Mouse (Mus musculus): ENCODE results near the gene Wipf1.

Wipf1 gene

DNA sequence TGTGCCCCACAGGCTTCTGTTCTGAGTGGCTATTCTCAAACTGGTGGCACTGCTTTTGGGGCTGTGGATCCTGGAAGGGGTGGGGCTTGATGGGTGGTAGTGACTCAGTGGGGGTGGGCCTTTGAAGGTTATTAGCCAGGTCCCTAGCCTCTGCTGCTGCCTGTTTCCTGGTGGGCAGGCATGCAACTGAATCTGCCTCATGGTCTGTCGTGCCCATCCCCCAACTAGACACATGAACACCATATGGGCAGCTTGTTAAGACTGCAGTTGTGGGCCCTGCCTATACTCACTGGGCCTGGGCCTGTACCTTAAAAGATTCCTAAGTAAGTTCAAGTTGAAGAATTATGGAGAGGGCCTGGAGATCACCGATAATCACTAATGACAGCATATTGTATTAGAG lies 16.0 kb upstream of the Wipf1 start:
- no peak for DNase-seq (ENCODE audit: low spot score in 2 of 2)

DNA sequence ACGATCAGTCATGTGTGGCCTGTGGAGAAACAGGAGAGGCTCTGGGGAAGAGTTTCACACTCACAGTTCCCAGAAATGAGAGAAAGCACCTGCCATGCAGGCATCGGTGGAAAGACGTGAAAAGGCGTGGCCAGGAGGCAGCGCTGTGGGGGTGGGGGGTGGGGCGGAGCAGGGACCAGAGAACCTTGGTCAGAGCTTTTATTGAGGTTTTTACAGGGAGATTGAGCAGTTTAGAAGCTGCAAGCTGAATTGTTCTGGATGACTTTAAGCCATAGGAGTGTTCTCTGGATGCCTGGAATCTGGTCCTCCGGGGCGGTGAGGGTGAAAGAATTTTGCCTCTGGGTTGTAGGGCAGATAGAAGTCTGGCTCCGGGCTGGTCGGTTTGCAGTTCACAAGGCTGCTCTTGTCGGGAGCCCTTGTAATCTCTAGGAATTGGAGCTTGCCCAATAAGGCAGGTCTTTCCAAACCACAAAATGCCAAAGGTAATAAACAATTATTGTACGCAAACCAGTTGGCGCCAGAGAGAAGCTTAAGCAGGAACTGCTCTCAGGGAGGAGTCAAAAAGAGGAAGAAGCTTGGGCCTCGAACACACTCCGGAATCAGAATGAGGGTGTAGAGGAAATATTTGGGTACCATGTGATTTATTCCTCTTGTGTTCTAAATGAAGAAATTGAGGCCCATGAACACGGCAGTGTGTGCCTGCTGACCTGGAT lies 11.1 kb upstream of the Wipf1 start:
- DNase-seq (ENCODE audit: low spot score in 2 of 2) = peak in 1 of 2 experiments; percentile 31

DNA sequence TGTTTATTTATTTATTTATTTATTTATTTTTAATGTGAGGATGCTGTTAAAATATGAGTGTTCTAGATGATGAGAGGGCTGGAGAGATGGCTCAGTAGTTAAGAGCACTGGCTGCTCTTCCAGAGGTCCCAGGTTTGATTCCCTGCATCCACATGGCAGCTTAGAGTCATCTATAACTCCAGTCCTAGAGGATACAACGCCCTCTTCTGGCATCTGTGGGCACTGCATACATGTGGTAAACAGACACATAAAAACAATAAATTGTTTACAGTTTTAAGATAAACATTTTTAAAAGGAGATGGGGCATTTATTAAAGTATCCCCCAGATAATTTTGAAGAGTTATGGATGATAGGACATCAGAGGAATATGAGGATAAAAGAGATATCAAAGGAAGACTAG lies 10.2 kb upstream of the Wipf1 start:
- DNase-seq (ENCODE audit: low spot score in 2 of 2) = no peak

DNA sequence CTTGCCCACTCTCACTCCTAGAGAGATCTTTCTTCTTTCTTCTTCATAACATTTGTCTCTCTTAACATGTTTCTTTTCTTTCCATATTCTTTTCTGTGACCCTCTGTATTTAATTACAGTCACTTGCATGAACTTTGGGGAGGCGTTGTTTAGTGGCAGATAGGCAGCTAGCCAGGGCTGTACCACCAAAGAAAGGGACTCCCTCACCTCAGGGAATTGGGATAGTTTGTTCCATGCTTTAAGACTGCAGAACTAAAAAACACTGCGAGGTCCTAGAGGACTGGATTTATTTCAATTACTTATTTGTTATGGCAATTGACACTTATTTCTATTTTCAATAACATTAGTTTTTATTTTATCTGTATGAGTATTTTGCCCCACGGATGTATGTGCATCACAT lies 9.6 kb upstream of the Wipf1 start:
- no peak for DNase-seq (ENCODE audit: low spot score in 2 of 2)

DNA sequence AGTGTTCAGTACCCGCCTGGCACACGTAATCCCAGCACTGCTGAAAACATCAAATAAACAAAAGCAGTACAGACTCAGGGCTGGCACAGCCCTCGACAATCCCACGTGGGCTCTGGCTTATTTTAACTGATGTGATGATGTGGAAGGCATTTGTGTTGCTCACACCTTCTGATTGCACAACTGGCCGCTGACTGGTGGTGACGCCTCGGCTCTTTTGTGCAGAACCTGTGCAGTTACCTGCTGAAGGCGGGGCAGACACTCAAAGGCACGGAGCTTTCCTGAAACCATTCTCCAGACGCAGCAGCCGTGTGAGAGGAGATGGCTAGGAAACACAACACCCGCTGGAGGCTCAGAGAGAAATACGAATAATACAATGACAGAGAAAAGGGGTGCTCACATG lies 9.1 kb upstream of the Wipf1 start:
- DNase-seq (ENCODE audit: low spot score in 2 of 2) = no peak

DNA sequence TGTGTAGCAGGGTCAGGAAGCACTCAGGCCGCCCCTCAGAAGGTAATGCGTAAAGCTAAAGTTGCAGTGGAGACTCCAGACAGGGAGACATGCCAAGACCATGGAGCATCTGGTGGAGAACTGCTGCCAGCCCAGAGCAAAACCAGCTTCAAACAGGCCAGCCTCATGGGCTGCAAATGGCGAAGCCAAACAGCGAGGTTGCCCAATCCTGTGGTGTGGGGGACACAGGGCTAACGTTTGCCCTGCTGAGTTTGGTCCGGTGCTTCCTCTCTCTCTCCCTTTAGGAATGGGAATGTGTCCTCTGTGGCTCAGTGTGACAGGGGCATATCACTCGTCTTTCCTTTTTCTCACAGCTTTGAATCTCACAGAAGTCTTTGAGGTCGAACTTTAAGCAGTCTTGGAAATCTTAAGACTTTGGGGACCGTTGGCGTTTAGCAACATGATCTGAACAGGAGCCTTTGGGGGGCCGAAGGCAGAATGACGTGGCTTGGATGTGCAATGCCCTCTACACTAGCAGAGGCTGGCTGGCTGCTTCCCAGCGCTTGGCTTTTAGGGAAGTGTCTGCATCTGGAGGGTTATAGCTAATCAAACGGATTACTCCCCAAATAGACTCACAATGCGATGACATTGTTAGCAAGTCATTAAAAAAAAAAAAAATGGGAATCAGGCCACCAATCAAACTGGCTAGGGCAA lies 6.7 kb upstream of the Wipf1 start:
- no peak for DNase-seq (ENCODE audit: low spot score in 2 of 2)

DNA sequence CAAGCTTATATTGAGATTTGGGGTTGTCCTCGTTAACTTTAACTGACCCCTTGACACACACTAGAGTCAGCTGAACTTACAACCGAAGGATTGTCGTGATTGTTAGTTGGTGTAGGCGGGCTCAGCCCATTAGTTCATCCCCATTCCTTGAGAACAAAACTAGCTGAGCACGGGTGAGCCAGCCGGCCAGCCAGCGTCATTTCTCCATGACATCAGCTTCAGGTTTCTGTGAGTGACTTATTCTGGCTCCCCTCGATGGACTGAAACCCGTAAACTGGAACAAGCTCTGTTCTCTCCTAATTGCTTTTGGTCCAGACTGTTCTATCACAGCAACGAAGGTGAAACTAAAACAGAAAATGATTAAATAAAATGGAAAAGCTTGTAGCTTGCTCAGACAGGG lies 5.2 kb upstream of the Wipf1 start:
- no peak for DNase-seq (ENCODE audit: low spot score in 2 of 2)

DNA sequence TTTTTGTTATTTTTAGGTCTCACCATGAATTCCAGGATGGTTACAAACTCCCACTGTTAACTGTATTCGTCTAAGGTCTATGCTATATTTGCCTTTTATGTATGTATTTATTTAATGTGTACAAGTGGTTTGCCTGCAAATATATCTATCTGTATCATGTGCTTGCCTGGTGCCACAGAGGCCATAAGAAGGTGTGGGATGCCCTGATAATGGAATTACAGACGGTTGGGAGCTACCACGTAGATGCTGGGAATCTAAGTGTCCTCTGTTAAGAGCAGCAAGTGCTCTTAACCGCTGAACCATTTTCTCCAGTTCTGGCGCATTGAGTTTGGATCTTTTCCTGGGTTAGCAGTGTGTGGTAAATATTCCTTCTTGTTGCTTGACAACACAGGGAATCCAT lies 953 bp upstream of the Wipf1 start:
- DNase-seq (ENCODE audit: low spot score in 2 of 2) = no peak

DNA sequence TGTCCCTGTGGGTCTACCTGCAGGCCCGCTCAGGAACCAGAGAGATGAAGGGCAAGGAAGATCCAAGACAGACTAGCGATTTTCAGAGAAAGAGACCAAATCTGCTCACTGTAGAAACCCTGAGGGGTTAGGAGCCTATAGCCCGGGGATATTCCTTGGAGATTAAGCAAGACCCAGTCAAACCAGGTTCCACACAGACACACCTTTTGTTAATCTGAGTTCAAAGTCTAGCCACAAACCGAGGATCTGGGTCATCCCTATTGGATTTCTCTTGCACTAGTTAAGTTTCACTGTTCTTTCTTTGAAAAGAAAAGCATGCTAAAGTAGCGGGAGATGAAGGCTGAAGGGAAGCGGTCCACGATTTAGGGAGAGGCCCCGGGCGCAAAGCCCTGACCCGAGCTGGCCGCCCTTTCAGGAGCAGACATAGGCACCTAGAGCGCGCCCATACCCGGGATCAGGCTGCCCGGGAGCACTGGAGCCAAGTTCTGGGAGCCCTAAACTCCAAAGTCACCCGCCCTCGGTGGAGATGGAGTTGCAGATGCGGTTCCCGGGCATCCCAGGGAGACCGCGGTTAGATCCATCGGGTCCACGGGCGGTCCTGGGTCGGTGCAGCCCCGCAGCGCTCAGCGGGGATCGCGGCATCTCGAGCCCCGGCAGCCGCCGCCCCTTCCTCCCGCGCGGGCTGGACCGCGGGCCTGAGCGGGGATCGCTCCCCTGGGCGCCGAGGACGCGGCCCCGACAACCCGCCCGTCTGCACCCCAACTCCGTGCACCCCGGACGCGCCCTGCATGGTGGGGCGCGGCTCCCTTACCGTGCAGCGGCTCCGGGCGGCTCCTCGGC lies 798 bp downstream of the Wipf1 start:
- peak in 1 of 2 experiments; percentile 63 for DNase-seq (ENCODE audit: low spot score in 2 of 2)

DNA sequence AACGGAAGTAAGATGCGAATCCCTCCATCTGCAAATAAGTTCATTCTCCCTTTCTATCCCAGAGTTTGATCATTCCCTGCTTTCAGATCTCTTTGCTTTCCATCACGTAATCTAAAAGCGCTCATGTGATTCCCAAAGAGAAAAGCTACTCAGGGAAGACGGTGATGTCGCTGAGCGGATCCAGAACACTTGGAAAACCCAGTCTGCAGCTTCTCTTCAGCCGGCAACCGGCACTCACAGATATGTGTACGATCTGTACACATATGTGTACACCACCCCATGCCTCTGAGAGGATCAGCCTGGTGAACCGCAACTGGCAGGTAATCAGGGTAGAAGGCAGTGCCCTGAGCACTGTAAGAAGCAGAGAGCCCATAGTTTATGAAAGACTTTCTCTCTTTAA lies 1.6 kb downstream of the Wipf1 start:
- DNase-seq (ENCODE audit: low spot score in 2 of 2) = no peak

DNA sequence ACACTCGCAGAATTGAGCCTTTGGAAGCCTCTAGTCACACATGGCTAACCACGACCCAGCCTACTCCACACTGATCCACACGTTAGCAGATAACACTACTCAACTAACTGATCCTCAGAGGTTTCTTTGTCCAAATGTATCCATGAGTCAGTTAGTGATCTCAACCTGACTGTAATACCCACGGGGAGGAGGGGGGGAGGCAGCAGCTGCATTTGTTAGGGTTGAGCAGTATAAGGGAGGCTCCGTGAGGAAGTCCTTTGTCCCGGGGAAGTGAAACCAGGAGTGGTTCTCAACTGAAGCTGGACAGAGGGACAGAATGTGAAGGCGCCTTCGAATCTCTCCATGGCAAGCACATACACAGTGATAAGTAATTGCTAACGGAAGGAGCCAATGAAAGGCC lies 2.8 kb downstream of the Wipf1 start:
- DNase-seq (ENCODE audit: low spot score in 2 of 2) = no peak

DNA sequence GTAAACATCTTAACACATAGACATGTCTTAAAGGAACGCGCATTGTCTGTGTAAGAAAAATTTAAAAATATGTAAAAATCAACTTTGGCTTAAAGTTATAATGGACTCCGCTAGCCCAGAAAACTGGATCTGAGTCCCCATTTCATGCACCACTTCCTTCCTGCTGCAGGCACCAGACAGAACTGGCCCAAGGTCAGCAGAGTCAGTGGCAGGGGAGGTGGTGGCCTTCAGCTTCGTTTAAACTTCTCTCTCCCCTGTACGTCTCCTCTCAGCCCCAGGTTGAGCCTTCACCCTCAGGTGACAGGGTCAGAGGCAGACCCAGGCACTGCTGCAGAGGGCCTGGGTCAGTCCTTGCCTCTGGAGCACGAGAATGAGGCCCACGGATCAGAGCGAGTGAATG lies 6.6 kb downstream of the Wipf1 start:
- DNase-seq (ENCODE audit: low spot score in 2 of 2) = no peak

DNA sequence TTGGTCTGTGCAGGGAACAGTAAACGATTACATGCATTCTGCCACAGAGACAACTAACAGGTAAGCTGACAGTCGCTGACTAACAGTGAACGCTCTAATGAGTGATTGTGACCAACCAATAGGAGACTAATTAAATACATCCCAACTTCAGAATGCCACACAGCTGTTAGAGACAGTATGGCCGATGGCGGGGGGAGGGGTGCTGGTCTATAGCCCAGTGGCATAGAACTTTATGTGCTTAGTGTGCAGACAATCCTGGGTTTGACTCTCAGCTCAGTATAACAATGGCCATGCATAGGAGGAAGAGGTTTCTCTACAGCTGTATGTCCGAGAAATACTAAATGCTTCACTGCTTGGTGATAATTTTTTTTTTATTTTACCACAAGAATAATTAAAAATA lies 7.2 kb downstream of the Wipf1 start:
- DNase-seq (ENCODE audit: low spot score in 2 of 2) = no peak

DNA sequence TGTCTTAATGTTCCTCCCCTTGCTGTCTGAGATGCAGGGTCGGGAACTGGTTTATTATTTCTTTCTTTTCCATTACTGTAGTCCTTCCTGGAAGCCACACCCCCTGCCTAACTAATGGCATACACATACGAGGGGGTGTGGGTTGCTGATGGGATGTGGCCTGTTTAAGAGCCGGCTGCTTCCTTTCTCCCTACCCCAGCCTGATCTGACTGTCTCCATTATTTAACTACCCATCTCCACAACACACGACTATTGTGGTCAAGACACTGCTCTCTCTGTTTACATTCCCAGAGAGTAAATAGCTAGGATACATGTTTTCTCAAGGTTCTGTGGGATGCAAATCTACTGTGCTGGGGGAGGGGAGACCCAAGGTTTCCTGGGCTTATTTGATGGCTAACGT lies 7.8 kb downstream of the Wipf1 start:
- DNase-seq (ENCODE audit: low spot score in 2 of 2) = no peak

DNA sequence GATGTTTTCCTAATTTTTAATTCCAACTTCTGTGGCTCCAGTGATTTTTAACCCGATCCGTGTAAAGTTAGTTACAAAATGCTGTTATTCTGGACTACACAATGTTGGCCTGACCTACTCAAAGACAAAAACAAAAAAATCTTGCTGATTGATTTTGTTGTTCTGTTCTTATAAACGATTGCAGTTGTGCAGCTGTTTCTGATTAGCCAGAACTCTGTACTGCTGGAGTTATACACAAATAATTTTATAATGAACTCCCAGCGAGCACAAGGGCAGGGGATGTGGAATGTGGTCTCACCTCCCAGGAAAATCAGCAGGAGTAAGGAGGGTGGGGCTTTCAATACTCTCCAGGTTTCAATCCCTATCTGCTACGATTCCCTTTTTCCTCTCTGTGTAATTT lies 10.6 kb downstream of the Wipf1 start:
- no peak for DNase-seq (ENCODE audit: low spot score in 2 of 2)

DNA sequence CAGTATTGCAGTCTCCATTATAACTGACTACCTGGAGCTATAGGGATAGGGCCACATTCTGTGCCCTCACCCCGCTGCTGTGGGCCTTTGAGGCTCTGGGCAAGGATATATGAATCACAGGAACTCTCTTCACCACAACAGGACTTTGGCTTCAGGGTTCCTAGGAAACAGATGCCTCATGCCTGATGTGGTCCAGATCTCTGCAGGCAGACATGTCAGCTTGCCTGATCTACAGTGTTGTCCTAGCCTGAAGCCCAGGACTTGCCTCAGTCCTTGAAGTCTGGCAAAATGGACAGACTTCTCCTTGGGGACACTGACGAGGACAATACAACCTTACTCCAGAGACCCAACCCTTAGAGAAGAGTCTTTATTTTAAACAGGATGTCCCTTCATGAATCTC lies 11.2 kb downstream of the Wipf1 start:
- DNase-seq (ENCODE audit: low spot score in 2 of 2) = no peak

DNA sequence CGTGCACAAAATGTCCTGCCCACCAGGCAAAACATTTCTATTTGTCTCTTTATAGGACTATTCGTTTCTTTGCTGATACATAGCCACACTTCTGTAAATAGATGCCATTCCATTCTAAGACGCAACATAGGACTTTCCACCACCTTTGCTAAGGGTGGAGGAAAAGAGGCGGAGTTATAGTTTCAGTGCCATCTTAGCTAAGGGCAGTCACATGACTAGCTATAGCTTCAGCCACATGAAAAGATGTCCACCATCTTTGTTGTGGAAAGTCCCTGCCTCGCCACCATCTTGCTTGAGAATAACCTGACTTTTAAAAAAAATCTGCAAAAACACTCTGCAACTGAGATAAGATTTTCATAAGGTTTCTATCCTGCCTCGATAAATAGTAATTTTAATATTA lies 15.4 kb downstream of the Wipf1 start:
- DNase-seq (ENCODE audit: low spot score in 2 of 2) = no peak

DNA sequence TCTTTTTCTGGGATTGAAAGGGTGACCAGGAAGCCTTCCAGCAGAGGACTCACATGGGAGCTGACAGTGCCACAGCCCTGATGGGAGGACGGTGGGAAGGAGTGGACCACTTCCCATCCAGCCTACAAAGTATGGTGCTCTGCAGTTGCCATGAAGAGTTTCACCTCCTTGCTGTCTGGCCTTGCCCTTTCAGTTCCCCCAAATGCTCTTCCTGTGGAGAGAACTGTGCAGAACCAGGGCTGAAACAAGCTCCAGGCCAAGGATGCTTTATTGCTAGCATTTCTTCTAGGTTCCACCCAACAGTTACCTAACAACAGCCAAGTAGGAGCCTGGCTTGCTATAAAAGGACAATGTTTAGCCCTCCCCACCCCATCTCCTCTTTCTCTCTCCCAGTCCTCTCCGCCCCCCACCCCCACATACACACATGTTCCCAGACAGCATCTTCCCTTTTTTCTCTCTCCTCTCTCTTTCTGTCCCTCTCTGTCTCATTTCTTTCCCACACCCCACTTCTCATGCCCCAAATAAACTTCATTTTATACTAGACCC lies 16.3 kb downstream of the Wipf1 start:
- no peak for DNase-seq (ENCODE audit: low spot score in 2 of 2)

DNA sequence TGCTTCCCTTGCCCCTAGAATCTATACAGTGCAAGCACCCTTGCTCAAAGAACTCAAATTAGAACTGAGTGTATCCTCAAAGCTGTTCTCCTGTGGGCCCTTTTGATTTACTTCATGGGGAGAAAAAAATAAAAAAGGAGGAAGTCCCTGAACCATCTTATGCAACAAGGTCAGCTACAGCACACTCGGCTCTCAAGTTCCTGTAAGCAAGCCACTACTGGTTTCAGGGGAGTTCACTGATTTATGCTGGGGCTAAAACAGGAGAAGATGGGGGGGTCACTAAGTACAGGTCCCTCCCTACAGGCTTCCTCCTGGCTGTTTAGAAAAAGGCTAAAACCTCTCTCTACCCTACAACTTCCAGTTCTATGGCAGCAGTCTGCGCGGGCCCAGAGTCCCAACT lies 17.5 kb downstream of the Wipf1 start:
- no peak for DNase-seq (ENCODE audit: low spot score in 2 of 2)

DNA sequence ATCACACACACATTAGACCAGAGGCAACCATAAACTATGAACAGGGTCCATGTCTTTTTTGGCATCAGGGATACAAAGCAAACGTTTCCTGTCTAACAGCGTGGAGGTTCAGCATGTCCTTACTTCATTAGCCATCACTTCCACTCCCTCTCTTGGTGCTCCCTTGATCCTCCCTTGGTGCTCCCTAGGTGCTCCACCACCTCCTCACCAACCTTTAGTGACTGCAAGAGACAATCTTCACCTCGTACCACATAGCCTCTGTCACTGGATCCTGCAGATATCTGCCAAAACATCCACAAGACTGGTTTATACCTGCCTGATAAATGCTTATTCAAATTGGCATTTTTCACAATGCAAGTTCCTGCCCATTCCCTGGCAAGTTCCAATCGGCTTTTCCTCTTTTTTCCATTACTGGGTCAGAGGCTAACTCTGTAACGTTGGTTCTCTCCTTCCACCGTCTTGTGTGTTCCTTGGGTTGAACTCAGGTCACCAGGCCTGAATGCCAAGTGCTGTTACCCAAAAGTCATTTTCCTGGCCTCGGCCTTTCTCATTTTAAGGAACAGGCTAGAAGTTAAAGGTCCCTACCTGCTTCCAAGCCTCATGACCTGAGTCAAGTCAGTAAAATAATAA lies 18.7 kb downstream of the Wipf1 start:
- DNase-seq (ENCODE audit: low spot score in 2 of 2) = no peak

DNA sequence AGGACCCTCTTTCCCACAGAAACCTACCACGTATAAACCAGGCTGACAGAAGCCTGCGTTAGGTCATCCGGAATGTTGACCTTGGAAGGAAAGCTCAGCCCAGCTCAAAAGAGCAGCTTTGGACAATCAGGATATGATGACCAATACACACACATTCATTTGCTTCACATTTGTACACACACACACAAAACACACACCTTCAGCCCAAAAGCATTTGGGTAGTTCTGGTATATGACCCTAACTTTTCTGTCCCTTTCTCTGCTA lies 19.6 kb downstream of the Wipf1 start:
- DNase-seq (ENCODE audit: low spot score in 2 of 2) = no peak

DNA sequence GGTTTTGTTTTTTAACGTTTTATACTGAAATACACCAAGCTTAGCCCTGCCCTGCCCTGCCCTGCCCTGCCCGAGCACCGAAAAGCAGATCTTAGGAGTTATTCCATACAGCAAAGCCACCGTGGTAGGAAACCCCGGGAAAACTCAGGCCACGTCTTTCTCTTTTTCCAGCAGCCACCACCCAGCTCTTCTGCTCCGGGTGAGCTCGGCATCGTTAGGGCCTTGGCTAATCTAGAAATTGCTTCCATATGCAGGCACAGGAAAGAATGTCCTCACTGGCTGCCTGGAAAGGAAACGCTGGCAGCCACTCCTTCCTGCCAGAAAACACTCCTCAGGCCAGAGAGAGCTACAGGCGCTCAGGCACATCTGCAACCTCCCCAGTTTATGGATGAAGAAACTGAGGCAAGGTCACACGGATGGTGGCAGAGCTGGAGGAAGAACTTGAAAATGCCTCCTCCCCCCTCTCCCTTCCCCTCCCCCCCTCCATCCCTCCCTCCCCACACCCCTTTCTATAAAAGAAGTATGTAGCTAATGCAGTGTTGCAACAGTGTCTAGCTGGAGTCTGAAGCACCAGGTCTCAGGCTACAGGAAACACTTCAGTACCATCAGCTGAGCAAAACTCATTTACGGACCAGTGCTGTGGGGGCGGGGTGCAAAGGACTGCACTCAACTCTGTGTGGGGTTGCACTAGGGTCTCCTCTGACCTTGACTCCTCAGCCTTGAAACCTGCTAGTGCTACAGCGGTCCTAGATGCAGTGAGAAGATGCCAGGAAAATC lies 20.1 kb downstream of the Wipf1 start:
- no peak for DNase-seq (ENCODE audit: low spot score in 2 of 2)

Data from urinary bladder, adult 18-20 months (tissue).